Mouse (Mus musculus): ENCODE data around the gene Zdhhc22. TPM values are rescaled to one million over a fixed set of nuclear protein-coding genes. Genes with fewer than 3 reads are reported as not detected.

Gene Zdhhc22
- polyA plus RNA-seq, 1 experiment, result not detected

DNA sequence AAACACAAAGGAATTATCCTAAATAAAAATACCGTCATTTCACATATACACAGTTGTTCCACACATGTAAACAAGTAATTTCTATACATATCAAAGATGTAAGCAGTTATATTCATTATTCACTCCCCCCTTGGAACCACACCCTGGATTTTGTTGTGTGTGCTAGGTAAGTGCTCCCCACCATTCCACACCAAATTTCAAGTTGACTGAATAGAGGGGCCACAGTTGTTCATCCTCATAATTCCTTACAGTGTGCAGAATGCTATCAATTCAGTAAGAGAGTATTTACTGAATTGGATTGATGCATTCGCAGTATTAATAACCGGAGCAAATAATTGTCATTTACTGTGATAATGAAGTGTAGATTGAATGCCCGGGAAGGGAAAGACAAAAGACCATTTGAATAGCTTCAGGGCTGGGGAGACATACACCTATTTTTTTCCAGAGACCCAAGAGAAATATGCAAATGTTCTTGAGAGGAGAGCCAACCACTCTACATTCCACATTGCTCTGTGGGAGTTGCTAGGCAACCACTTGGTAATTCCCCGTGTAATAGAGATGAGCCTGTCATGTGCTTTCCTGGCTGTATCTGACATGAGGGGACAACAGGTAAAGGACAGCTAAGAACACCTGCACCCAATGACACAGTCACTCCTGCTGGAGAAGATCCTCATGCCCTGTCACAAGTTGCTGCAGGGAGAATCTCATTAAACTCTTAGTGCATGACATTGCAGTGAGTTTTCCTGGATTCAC is 48.3 kb downstream of the Zdhhc22 start:
- Histone ChIP-seq H3K4me1 (ENCODE audit: control insufficient read depth, insufficient read depth, insufficient read length) (no peaks in the 10 kb centered on the region), H3K27me3 (ENCODE audit: control insufficient read depth, insufficient read depth, low read length) (no peaks in the 10 kb centered on the region)

GRCm38 (mm10) chr12:86941173-86941572 is 49.1 kb downstream of the Zdhhc22 start:
- no peaks in the 10 kb centered on the region for H3K27me3 ChIP-seq (ENCODE audit: control insufficient read depth, insufficient read depth, low read length)
- DNase-seq (ENCODE audit: low read depth in 1 of 2, low spot score in 2 of 2), result no peak
- 69% methylated on average over 11 of the region's 11 CpGs for WGBS
- H3K36me3 ChIP-seq (ENCODE audit: control insufficient read depth, insufficient read depth, low read length), result no peaks in the 10 kb centered on the region
- no peak for TF ChIP-seq POLR2A (IDR thresholded peaks at IDR 0.05; ENCODE audit: low read depth, low read length)
- H3K4me1 ChIP-seq (ENCODE audit: control insufficient read depth, insufficient read depth, insufficient read length), result no peaks in the 10 kb centered on the region
- H3K27ac ChIP-seq (ENCODE audit: insufficient read depth, low read length), result no peak overlapping the region
- H3K4me3 ChIP-seq (ENCODE audit: extremely low read depth, insufficient read depth, insufficient read length), result no peak overlapping the region

More for the DNA sequence above, 48.3 kb downstream of the Zdhhc22 start:
- Histone ChIP-seq H3K36me3 (ENCODE audit: control insufficient read depth, insufficient read depth, low read length) (no peaks in the 10 kb centered on the region), H3K4me3 (ENCODE audit: extremely low read depth, insufficient read depth, insufficient read length) (no peak overlapping the region), H3K27ac (ENCODE audit: insufficient read depth, low read length) (no peak overlapping the region)
- 67% methylated on average over 5 of the region's 5 CpGs for WGBS
- no peak for DNase-seq (ENCODE audit: low read depth in 1 of 2, low spot score in 2 of 2)
- no peak for TF ChIP-seq POLR2A (IDR thresholded peaks at IDR 0.05; ENCODE audit: low read depth, low read length)
- TF ChIP-seq CTCF (IDR thresholded peaks at IDR 0.05; ENCODE audit: extremely low read depth, insufficient read depth, insufficient read length, insufficient replicate concordance), result no peak

DNA sequence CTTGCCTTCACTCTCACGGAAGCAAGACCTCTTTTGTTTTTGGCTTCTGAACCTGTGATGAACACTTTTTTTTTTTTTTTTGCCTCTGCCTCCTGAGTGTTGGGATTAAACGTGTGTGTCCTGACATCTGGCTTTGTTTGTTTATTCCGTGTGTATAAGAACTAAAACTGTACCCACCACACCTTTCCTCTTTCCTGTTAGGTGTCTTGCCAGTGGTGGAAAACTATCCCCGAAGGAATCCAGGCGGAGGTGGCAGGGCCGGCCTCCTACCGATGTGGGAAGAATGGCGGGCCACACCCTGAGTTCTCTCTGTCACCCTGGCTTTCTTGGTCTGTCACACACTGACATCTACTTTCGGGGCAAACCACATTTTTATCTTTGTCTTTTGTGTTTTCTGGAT is 51.7 kb downstream of the Zdhhc22 start:
- no peaks in the 10 kb centered on the region for H3K36me3 ChIP-seq (ENCODE audit: control insufficient read depth, insufficient read depth, low read length)
- H3K27me3 ChIP-seq (ENCODE audit: control insufficient read depth, insufficient read depth, low read length), result no peaks in the 10 kb centered on the region
- no peak for DNase-seq (ENCODE audit: low read depth in 1 of 2, low spot score in 2 of 2)
- no peak overlapping the region for H3K27ac ChIP-seq (ENCODE audit: insufficient read depth, low read length)
- TF ChIP-seq POLR2A (IDR thresholded peaks at IDR 0.05; ENCODE audit: low read depth, low read length), result no peak
- no peak for TF ChIP-seq CTCF (IDR thresholded peaks at IDR 0.05; ENCODE audit: extremely low read depth, insufficient read depth, insufficient read length, insufficient replicate concordance)
- H3K4me1 ChIP-seq (ENCODE audit: control insufficient read depth, insufficient read depth, insufficient read length), result no peaks in the 10 kb centered on the region
- H3K4me3 ChIP-seq (ENCODE audit: extremely low read depth, insufficient read depth, insufficient read length), result no peak overlapping the region
- 71% methylated on average over 9 of the region's 9 CpGs for WGBS

GRCm38 (mm10) chr12:86936587-86937343 is 53.5 kb downstream of the Zdhhc22 start:
- Histone ChIP-seq H3K4me1 (ENCODE audit: control insufficient read depth, insufficient read depth, insufficient read length) (no peaks in the 10 kb centered on the region), H3K4me3 (ENCODE audit: extremely low read depth, insufficient read depth, insufficient read length) (no peak overlapping the region), H3K27ac (ENCODE audit: insufficient read depth, low read length) (no peak overlapping the region), H3K36me3 (ENCODE audit: control insufficient read depth, insufficient read depth, low read length) (no peaks in the 10 kb centered on the region), H3K27me3 (ENCODE audit: control insufficient read depth, insufficient read depth, low read length) (no peaks in the 10 kb centered on the region)
- WGBS, result 74% methylated on average over 11 of the region's 11 CpGs
- DNase-seq (ENCODE audit: low read depth in 1 of 2, low spot score in 2 of 2), result no peak
- TF ChIP-seq CTCF (IDR thresholded peaks at IDR 0.05; ENCODE audit: extremely low read depth, insufficient read depth, insufficient read length, insufficient replicate concordance), result no peak

- no peak overlapping the region for H3K4me3 ChIP-seq (ENCODE audit: extremely low read depth, insufficient read depth, insufficient read length)
- DNase-seq (ENCODE audit: low read depth in 1 of 2, low spot score in 2 of 2), result no peak
- no peaks in the 10 kb centered on the region for H3K36me3 ChIP-seq (ENCODE audit: control insufficient read depth, insufficient read depth, low read length)
- TF ChIP-seq CTCF (IDR thresholded peaks at IDR 0.05; ENCODE audit: extremely low read depth, insufficient read depth, insufficient read length, insufficient replicate concordance), result no peak
- TF ChIP-seq POLR2A (IDR thresholded peaks at IDR 0.05; ENCODE audit: low read depth, low read length), result no peak
- no peaks in the 10 kb centered on the region for H3K27me3 ChIP-seq (ENCODE audit: control insufficient read depth, insufficient read depth, low read length)
- WGBS, result 86% methylated on average over 8 of the region's 8 CpGs
- no peaks in the 10 kb centered on the region for H3K4me1 ChIP-seq (ENCODE audit: control insufficient read depth, insufficient read depth, insufficient read length)
- H3K27ac ChIP-seq (ENCODE audit: insufficient read depth, low read length), result no peak overlapping the region
These were observed 54.4 kb downstream of the Zdhhc22 start for GRCm38 (mm10) chr12:86935692-86936282.

GRCm38 (mm10) chr12:86934748-86935147 is 55.5 kb downstream of the Zdhhc22 start:
- TF ChIP-seq POLR2A (IDR thresholded peaks at IDR 0.05; ENCODE audit: low read depth, low read length), result no peak
- TF ChIP-seq CTCF (IDR thresholded peaks at IDR 0.05; ENCODE audit: extremely low read depth, insufficient read depth, insufficient read length, insufficient replicate concordance), result no peak
- Histone ChIP-seq H3K36me3 (ENCODE audit: control insufficient read depth, insufficient read depth, low read length) (no peaks in the 10 kb centered on the region), H3K4me1 (ENCODE audit: control insufficient read depth, insufficient read depth, insufficient read length) (no peaks in the 10 kb centered on the region), H3K27me3 (ENCODE audit: control insufficient read depth, insufficient read depth, low read length) (no peaks in the 10 kb centered on the region), H3K4me3 (ENCODE audit: extremely low read depth, insufficient read depth, insufficient read length) (no peak overlapping the region), H3K27ac (ENCODE audit: insufficient read depth, low read length) (no peak overlapping the region)
- WGBS, result 0% methylated on average over 1 of the region's 1 CpGs
- DNase-seq (ENCODE audit: low read depth in 1 of 2, low spot score in 2 of 2), result no peak

Data from spleen, adult 2 months (tissue).